Mouse (Mus musculus): Measurements from ENCODE around the gene Hdac7. TPM values are rescaled to one million over a fixed set of nuclear protein-coding genes. Genes with fewer than 3 reads are reported as not detected.
A peak's percentile ranks its signal among the peaks of the same experiment; 100 is the strongest.

Gene Hdac7
- polyA plus RNA-seq, 1 experiment: 45.8 TPM

GRCm38 (mm10) chr15:97814703-97815102, 29.6 kb downstream of the Hdac7 start:
- no peak for DNase-seq (ENCODE audit: low spot score)

- no peak for DNase-seq (ENCODE audit: low spot score)
Observed at GRCm38 (mm10) chr15:97813452-97814204, 30.7 kb downstream of the Hdac7 start.

GRCm38 (mm10) chr15:97812875-97813274, 31.4 kb downstream of the Hdac7 start:
- no peak for DNase-seq (ENCODE audit: low spot score)

- no peak for DNase-seq (ENCODE audit: low spot score)
Observed at GRCm38 (mm10) chr15:97812126-97812525, 32.2 kb downstream of the Hdac7 start.

GRCm38 (mm10) chr15:97811307-97811706, 33.0 kb downstream of the Hdac7 start:
- no peak for DNase-seq (ENCODE audit: low spot score)

GRCm38 (mm10) chr15:97810399-97810798, 33.9 kb downstream of the Hdac7 start:
- DNase-seq (ENCODE audit: low spot score): no peak

GRCm38 (mm10) chr15:97809942-97810341, 34.4 kb downstream of the Hdac7 start:
- no peak for DNase-seq (ENCODE audit: low spot score)

GRCm38 (mm10) chr15:97809206-97809605, 35.1 kb downstream of the Hdac7 start:
- DNase-seq (ENCODE audit: low spot score): no peak

- no peak for DNase-seq (ENCODE audit: low spot score)
Observed at GRCm38 (mm10) chr15:97808532-97808931, 35.8 kb downstream of the Hdac7 start.

- no peak for DNase-seq (ENCODE audit: low spot score)
Observed at GRCm38 (mm10) chr15:97807867-97808266, 36.4 kb downstream of the Hdac7 start.

GRCm38 (mm10) chr15:97802575-97802974, 41.7 kb downstream of the Hdac7 start:
- DNase-seq (ENCODE audit: low spot score): no peak

GRCm38 (mm10) chr15:97801811-97802210, 42.5 kb downstream of the Hdac7 start:
- DNase-seq (ENCODE audit: low spot score): no peak

GRCm38 (mm10) chr15:97800853-97801252, 43.4 kb downstream of the Hdac7 start:
- DNase-seq (ENCODE audit: low spot score): no peak

- no peak for DNase-seq (ENCODE audit: low spot score)
Observed at GRCm38 (mm10) chr15:97799446-97799845, 44.9 kb downstream of the Hdac7 start.

GRCm38 (mm10) chr15:97798134-97798533, 46.2 kb downstream of the Hdac7 start:
- no peak for DNase-seq (ENCODE audit: low spot score)

GRCm38 (mm10) chr15:97796674-97797310, 47.5 kb downstream of the Hdac7 start:
- no peak for DNase-seq (ENCODE audit: low spot score)

GRCm38 (mm10) chr15:97795559-97796235, 48.6 kb downstream of the Hdac7 start:
- DNase-seq (ENCODE audit: low spot score): no peak

GRCm38 (mm10) chr15:97794268-97794667, 50.0 kb downstream of the Hdac7 start:
- no peak for DNase-seq (ENCODE audit: low spot score)

- no peak for DNase-seq (ENCODE audit: low spot score)
Observed at GRCm38 (mm10) chr15:97793386-97794153, 50.7 kb downstream of the Hdac7 start.

- DNase-seq (ENCODE audit: low spot score): no peak
Observed at GRCm38 (mm10) chr15:97791126-97791700, 53.1 kb downstream of the Hdac7 start.

GRCm38 (mm10) chr15:97789761-97790505, 54.4 kb downstream of the Hdac7 start:
- peak; percentile 56 for DNase-seq (ENCODE audit: low spot score)

All from urinary bladder, adult 2 months (tissue).